ENCODE assay signal across 8 mouse cellular contexts in the genomic region with DNA sequence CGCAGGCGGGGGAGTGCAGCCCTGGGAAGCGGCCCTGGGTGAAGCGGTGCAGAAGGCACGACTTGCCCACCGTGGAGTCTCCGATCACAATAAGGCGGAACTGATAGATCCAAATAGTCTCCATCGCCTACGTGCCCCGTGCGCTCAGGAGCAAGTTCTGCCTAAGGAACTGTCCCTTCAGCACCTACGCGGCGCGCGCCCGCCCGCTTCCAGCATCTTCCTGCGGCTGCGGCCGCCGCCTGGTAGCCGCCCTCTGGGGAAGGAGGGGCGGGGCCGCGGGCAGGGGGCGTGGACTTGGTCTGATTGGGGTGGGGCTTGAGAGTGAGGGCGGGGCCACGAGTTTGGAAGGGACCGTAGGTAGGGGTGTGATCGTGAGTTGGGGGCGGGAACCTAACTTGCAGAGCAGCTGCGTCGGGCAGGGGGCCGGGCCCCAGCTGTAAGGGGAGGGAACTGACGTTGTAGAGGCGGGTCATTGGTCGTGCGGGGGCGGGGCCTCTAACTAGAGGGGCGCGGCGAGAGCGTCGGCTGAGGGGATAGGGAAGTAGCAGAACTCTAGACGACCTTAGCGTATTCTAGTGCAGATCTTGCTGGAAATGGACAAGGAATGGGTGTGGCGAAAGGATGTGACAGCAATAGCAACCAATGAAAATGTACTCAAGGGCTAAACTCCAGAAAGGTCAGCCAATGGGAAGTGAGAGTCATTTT. TPM values are rescaled to one million over a fixed set of nuclear protein-coding genes. Genes with fewer than 3 reads are reported as not detected.
DNase-seq lines count a peak whose midpoint lies in the region; ATAC-seq lines count a peak whose summit lies in the region.

A gene (minus strand): TSS at position 241 of the 705 bp plus-strand sequence.

- peak; percentile 97 for ATAC-seq in hindbrain, embryonic 15.5 days (ENCODE audit: low FRiP score, low read depth)

- peaks cover 14% of the 10 kb centered on the region for H3K4me1 ChIP-seq in hindbrain, embryonic 15.5 days (replicated peaks)

- peak within 1 kb of the TSS; percentile 67 for H3K4me3 ChIP-seq in hindbrain, embryonic 15.5 days

- H3K27ac ChIP-seq in hindbrain, embryonic 15.5 days (replicated peaks), result peak within 1 kb of the TSS; percentile 61

- H3K36me3 ChIP-seq in hindbrain, embryonic 15.5 days, result no peaks in the 10 kb centered on the region

- 1% methylated on average over 45 of the region's 49 CpGs for WGBS in hindbrain, embryonic 15.5 days

- H3K9ac ChIP-seq in hindbrain, embryonic 15.5 days, result peak within 1 kb of the TSS; percentile 53

- 0 out of 2 replicates have a peak, but pooled peaks cover 3% of the 10 kb centered on the region for H3K27me3 ChIP-seq in hindbrain, embryonic 15.5 days

- peak; percentile 83 for DNase-seq in T-cell, adult 2 months (ENCODE audit: low spot score)
- peak; percentile 25 to 48 for DNase-seq in cerebellum, postnatal 36 days
- DNase-seq in frontal cortex, postnatal 36 days (ENCODE audit: low spot score in 2 of 2), result peak; percentile 69 to 74
- peak; percentile 64 to 79 for DNase-seq in left cerebral cortex, adult 18-20 months (ENCODE audit: low spot score in 2 of 2)
- DNase-seq in lung, postnatal 4 days, result peak; percentile 82
- DNase-seq in retina, postnatal 1 day, result peak; percentile 94
- peak; percentile 93 for DNase-seq in thymus, postnatal 4 days

- H3K4me2 ChIP-seq in hindbrain, embryonic 15.5 days, result peak within 1 kb of the TSS; percentile 75

- no peaks in the 10 kb centered on the region for H3K9me3 ChIP-seq in hindbrain, embryonic 15.5 days

RNA-seq across cellular contexts. Expression of the gene that starts here (rescaled TPM):
- 3.2 and 3.3 TPM in 2 replicates for polyA plus RNA-seq in hindbrain, embryonic 15.5 days (2015; fragmentation: Nextera tagmentation; extraction: Ambion mirVana)
- 1 to 10 TPM; 1.2 to 1.6 TPM for total RNA-seq in left cerebral cortex, adult 18-20 months (2021)

Comparison
In these comparisons a context has a peak if more than half of its experiments do, and no peak if none do; other contexts are left out.
1. Peak in every context shown above with its lines: DNase-seq, ATAC-seq, H3K4me3 ChIP-seq and H3K27ac ChIP-seq.
2. DNase-seq: peak in every context shown above with its lines; median percentile 94 in retina, postnatal 1 day; 93 in thymus, postnatal 4 days; 83 in T-cell, adult 2 months; 82 in lung, postnatal 4 days; 72 in frontal cortex, postnatal 36 days; 72 in left cerebral cortex, adult 18-20 months; 36 in cerebellum, postnatal 36 days.